Mouse (Mus musculus) thymus, adult 2 months (tissue): Measurements from ENCODE around the gene Rap1gap.

Experiments
- CTCF ChIP-seq: fragments of 200-500 bp; IDR thresholded peaks from 2 replicates; pipeline ENCODE4 v1.5.1; 2012; ENCODE audit warnings: mild to moderate bottlenecking, control low read depth, low read length, moderate library complexity, borderline replicate concordance; ENCODE audit not compliant: control insufficient read depth, poor library complexity, insufficient read depth; ENCODE audit errors: extremely low read depth
- POLR2A ChIP-seq: fragments of 200-500 bp; IDR thresholded peaks from 2 replicates; pipeline ENCODE4 v1.6.1; 2012; ENCODE audit warnings: mild to moderate bottlenecking, low read length, control low read depth, moderate library complexity; ENCODE audit not compliant: control insufficient read depth, poor library complexity, insufficient read depth; ENCODE audit errors: extremely low read depth

DNA sequence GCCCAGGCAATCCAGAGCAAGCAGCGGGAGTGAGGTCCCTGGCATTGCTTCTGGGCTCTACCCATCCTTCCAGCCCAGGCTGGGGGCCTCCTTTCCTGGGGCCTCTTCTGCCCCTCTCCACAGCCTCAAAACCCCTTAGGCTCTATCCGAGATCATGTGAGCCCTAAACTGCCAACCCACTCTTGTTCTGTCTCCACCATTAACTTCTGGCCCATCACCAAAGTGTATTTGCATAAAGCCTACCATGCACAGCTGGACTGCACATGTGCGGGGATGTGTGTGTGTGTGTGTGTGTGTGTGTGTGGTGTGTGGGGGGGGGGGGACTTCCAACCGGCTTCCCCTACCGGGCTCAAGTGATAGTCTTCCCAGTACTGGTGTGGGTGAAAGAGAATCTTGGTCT, 109.5 kb downstream of the Rap1gap start:
- TF ChIP-seq CTCF, result no peak
- no peak for TF ChIP-seq POLR2A
